Mouse (Mus musculus): Measurements from ENCODE around the gene Gm10964. TPM values are rescaled to one million over a fixed set of nuclear protein-coding genes. Genes with fewer than 3 reads are reported as not detected.

Gm10964 gene
- total and polyA plus RNA-seq, 2 experiments from 2014 or later: not detected

GRCm38 (mm10) chr3:103779183-103779582 is 40.0 kb downstream of the Gm10964 start:
- ATAC-seq (no peak), DNase-seq (no peak)
- no peak overlapping the region for H3K27ac ChIP-seq (ENCODE audit: low read depth, low read length)
- H3K4me3 ChIP-seq (ENCODE audit: low read depth, low read length): no peak overlapping the region
- H3K4me1 ChIP-seq (ENCODE audit: insufficient read depth): no peaks in the 10 kb centered on the region
- no peak overlapping the region for H3K4me2 ChIP-seq (ENCODE audit: low read depth)
- H3K9ac ChIP-seq: no peak overlapping the region
- TF ChIP-seq CTCF (IDR thresholded peaks at IDR 0.05; ENCODE audit: low read depth): no peak
- WGBS: 59% methylated on average over 7 of the region's 7 CpGs
- H3K36me3 ChIP-seq (ENCODE audit: insufficient read depth): 0 out of 2 replicates have a peak, but pooled peaks cover 12% of the 10 kb centered on the region
- no peaks in the 10 kb centered on the region for H3K27me3 ChIP-seq (ENCODE audit: insufficient read depth, low read length)
- no peaks in the 10 kb centered on the region for H3K9me3 ChIP-seq (ENCODE audit: low read length)

- H3K9ac ChIP-seq: no peak overlapping the region
- no peak for TF ChIP-seq CTCF (IDR thresholded peaks at IDR 0.05; ENCODE audit: low read depth)
- DNase-seq (no peak), ATAC-seq (no peak)
- H3K4me1 ChIP-seq (ENCODE audit: insufficient read depth): no peaks in the 10 kb centered on the region
- H3K27ac ChIP-seq (ENCODE audit: low read depth, low read length): no peak overlapping the region
- no peaks in the 10 kb centered on the region for H3K27me3 ChIP-seq (ENCODE audit: insufficient read depth, low read length)
- 93% methylated on average over 3 of the region's 3 CpGs for WGBS
- H3K4me3 ChIP-seq (ENCODE audit: low read depth, low read length): no peak overlapping the region
- H3K36me3 ChIP-seq (ENCODE audit: insufficient read depth): 0 out of 2 replicates have a peak, but pooled peaks cover 12% of the 10 kb centered on the region
- no peaks in the 10 kb centered on the region for H3K9me3 ChIP-seq (ENCODE audit: low read length)
- no peak overlapping the region for H3K4me2 ChIP-seq (ENCODE audit: low read depth)
Observed at GRCm38 (mm10) chr3:103780271-103780670, 41.1 kb downstream of the Gm10964 start.

- no peak overlapping the region for H3K9ac ChIP-seq
- H3K27me3 ChIP-seq (ENCODE audit: insufficient read depth, low read length): no peaks in the 10 kb centered on the region
- H3K9me3 ChIP-seq (ENCODE audit: low read length): no peaks in the 10 kb centered on the region
- WGBS: 72% methylated on average over 5 of the region's 5 CpGs
- no peak overlapping the region for H3K4me3 ChIP-seq (ENCODE audit: low read depth, low read length)
- H3K4me1 ChIP-seq (ENCODE audit: insufficient read depth): no peaks in the 10 kb centered on the region
- no peak overlapping the region for H3K4me2 ChIP-seq (ENCODE audit: low read depth)
- no peak overlapping the region for H3K27ac ChIP-seq (ENCODE audit: low read depth, low read length)
- 0 out of 2 replicates have a peak, but pooled peaks cover 11% of the 10 kb centered on the region for H3K36me3 ChIP-seq (ENCODE audit: insufficient read depth)
- DNase-seq (no peak), ATAC-seq (no peak)
- TF ChIP-seq CTCF (IDR thresholded peaks at IDR 0.05; ENCODE audit: low read depth): no peak
Observed at GRCm38 (mm10) chr3:103780777-103781176, 41.6 kb downstream of the Gm10964 start.

- DNase-seq (no peak), ATAC-seq (no peak)
- no peak overlapping the region for H3K9ac ChIP-seq
- H3K4me2 ChIP-seq (ENCODE audit: low read depth): no peak overlapping the region
- no peak for TF ChIP-seq CTCF (IDR thresholded peaks at IDR 0.05; ENCODE audit: low read depth)
- 89% methylated on average over 4 of the region's 4 CpGs for WGBS
- H3K36me3 ChIP-seq (ENCODE audit: insufficient read depth): no peaks in the 10 kb centered on the region
- no peaks in the 10 kb centered on the region for H3K4me1 ChIP-seq (ENCODE audit: insufficient read depth)
- H3K4me3 ChIP-seq (ENCODE audit: low read depth, low read length): no peak overlapping the region
- H3K9me3 ChIP-seq (ENCODE audit: low read length): no peaks in the 10 kb centered on the region
- H3K27me3 ChIP-seq (ENCODE audit: insufficient read depth, low read length): no peaks in the 10 kb centered on the region
- no peak overlapping the region for H3K27ac ChIP-seq (ENCODE audit: low read depth, low read length)
Observed at GRCm38 (mm10) chr3:103782844-103783609, 43.9 kb downstream of the Gm10964 start.

- DNase-seq (no peak), ATAC-seq (no peak)
- no peak overlapping the region for H3K27ac ChIP-seq (ENCODE audit: low read depth, low read length)
- no peak overlapping the region for H3K9ac ChIP-seq
- TF ChIP-seq CTCF (IDR thresholded peaks at IDR 0.05; ENCODE audit: low read depth): no peak
- H3K4me2 ChIP-seq (ENCODE audit: low read depth): no peak overlapping the region
- WGBS: 63% methylated on average over 7 of the region's 7 CpGs
- H3K9me3 ChIP-seq (ENCODE audit: low read length): no peaks in the 10 kb centered on the region
- no peak overlapping the region for H3K4me3 ChIP-seq (ENCODE audit: low read depth, low read length)
- peaks cover 9% of the 10 kb centered on the region; the same call in 1 of the 2 replicates for H3K4me1 ChIP-seq (ENCODE audit: insufficient read depth)
- H3K36me3 ChIP-seq (ENCODE audit: insufficient read depth): no peaks in the 10 kb centered on the region
- H3K27me3 ChIP-seq (ENCODE audit: insufficient read depth, low read length): no peaks in the 10 kb centered on the region
Observed at GRCm38 (mm10) chr3:103787225-103787624, 48.1 kb downstream of the Gm10964 start.

GRCm38 (mm10) chr3:103789096-103789495 is 49.9 kb downstream of the Gm10964 start:
- DNase-seq (no peak), ATAC-seq (no peak)
- H3K36me3 ChIP-seq (ENCODE audit: insufficient read depth): no peaks in the 10 kb centered on the region
- H3K9me3 ChIP-seq (ENCODE audit: low read length): no peaks in the 10 kb centered on the region
- no peak overlapping the region for H3K4me3 ChIP-seq (ENCODE audit: low read depth, low read length)
- no peak overlapping the region for H3K9ac ChIP-seq
- no peak for TF ChIP-seq CTCF (IDR thresholded peaks at IDR 0.05; ENCODE audit: low read depth)
- H3K4me1 ChIP-seq (ENCODE audit: insufficient read depth): peaks cover 9% of the 10 kb centered on the region; the same call in 1 of the 2 replicates
- H3K4me2 ChIP-seq (ENCODE audit: low read depth): peak overlapping the region; percentile 72; the same call in 1 of the 2 replicates
- WGBS: 82% methylated on average over 7 of the region's 7 CpGs
- H3K27ac ChIP-seq (ENCODE audit: low read depth, low read length): no peak overlapping the region
- H3K27me3 ChIP-seq (ENCODE audit: insufficient read depth, low read length): no peaks in the 10 kb centered on the region

GRCm38 (mm10) chr3:103789891-103790345 is 50.8 kb downstream of the Gm10964 start:
- no peak for TF ChIP-seq CTCF (IDR thresholded peaks at IDR 0.05; ENCODE audit: low read depth)
- WGBS: 2% methylated on average over 14 of the region's 14 CpGs
- Histone ChIP-seq H3K4me3 (ENCODE audit: low read depth, low read length) (peak overlapping the region; percentile 92), H3K9me3 (ENCODE audit: low read length) (no peaks in the 10 kb centered on the region), H3K4me1 (ENCODE audit: insufficient read depth) (peaks cover 9% of the 10 kb centered on the region; the same call in 1 of the 2 replicates), H3K27me3 (ENCODE audit: insufficient read depth, low read length) (no peaks in the 10 kb centered on the region), H3K9ac (peak overlapping the region; percentile 88), H3K4me2 (ENCODE audit: low read depth) (peak overlapping the region; percentile 72), H3K36me3 (ENCODE audit: insufficient read depth) (no peaks in the 10 kb centered on the region), H3K27ac (ENCODE audit: low read depth, low read length) (peak overlapping the region; percentile 91)
- DNase-seq: peak; percentile 16
- no peak for ATAC-seq
